Mouse (Mus musculus): ENCODE measurements at regions not wholly inside any gene's neighbourhood (a gene's known extent, or its start where the extent isn't known, plus 50 kb on each side); places are given as distances from the start of the nearest gene placed in this dataset.

DNA sequence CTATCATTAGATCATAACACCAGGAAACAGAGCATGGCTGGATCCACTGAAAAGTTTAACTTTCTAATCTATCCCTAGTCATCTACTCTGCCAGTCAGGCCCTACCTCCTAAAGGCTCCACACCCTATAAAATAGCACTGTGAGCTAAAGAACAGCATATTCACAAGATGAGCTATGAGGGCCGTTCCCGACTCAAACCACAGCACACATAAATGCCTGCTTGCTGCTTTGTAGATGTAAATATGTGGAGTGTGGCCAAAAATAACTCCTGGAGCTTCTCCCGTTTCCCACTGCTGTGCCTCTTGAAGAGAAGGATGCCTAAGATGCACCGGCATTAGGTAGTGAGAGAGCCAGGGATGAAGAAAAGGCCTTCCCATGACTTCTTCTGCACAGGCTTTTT is 1632.3 kb downstream of the 4930444P10Rik start:
- WGBS, result 55% methylated on average over 4 of the region's 4 CpGs
- Histone ChIP-seq H3K9me3 (ENCODE audit: control insufficient read depth, low read length) (no peaks in the 10 kb centered on the region), H3K4me2 (ENCODE audit: low read depth, low read length) (no peak overlapping the region)

GRCm38 (mm10) chr1:14429326-14429725 is 1663.8 kb downstream of the 4930444P10Rik start:
- Histone ChIP-seq H3K4me2 (ENCODE audit: low read depth, low read length) (no peak overlapping the region), H3K4me1 (ENCODE audit: control insufficient read depth, insufficient read depth, low read length) (no peaks in the 10 kb centered on the region), H3K9me3 (ENCODE audit: control insufficient read depth, low read length) (no peaks in the 10 kb centered on the region), H3K27ac (ENCODE audit: low read length) (no peak overlapping the region), H3K27me3 (replicated peaks; ENCODE audit: control insufficient read depth, insufficient read depth, low read length) (no peaks in the 10 kb centered on the region), H3K9ac (ENCODE audit: low read depth, low read length) (no peak overlapping the region), H3K36me3 (ENCODE audit: control insufficient read depth, insufficient read depth, low read length) (no peaks in the 10 kb centered on the region), H3K4me3 (ENCODE audit: low read length) (no peak overlapping the region)
- WGBS, result 63% methylated on average over 2 of the region's 2 CpGs
- no peak for ATAC-seq

More for the DNA sequence above, 1632.3 kb downstream of the 4930444P10Rik start:
- ATAC-seq, result no peak
- H3K9ac ChIP-seq (ENCODE audit: low read depth, low read length), result no peak overlapping the region
- no peak overlapping the region for H3K27ac ChIP-seq (ENCODE audit: low read length)
- H3K4me3 ChIP-seq (ENCODE audit: low read length), result no peak overlapping the region
- H3K36me3 ChIP-seq (ENCODE audit: control insufficient read depth, insufficient read depth, low read length), result no peaks in the 10 kb centered on the region
- no peaks in the 10 kb centered on the region for H3K27me3 ChIP-seq (replicated peaks; ENCODE audit: control insufficient read depth, insufficient read depth, low read length)
- H3K4me1 ChIP-seq (ENCODE audit: control insufficient read depth, insufficient read depth, low read length), result peaks cover 7% of the 10 kb centered on the region

DNA sequence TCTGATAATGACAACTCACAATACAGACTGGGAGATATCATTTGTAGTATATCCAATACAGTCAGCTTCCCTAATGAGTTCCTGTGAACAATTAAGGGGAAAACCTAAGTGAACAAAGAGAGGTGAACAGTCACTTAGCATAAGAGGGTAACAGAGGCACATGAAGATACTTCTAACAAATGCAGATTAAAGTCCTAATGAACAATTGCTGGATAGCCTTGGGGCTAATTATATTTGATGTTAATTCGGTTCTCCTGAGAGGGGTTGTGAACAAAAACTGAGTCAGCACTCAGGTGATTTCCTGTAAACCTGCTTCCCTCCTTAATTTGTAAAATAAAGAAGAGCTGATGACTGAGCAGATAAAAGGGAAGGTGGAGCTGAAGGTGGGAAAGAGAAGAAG is 1672.1 kb downstream of the 4930444P10Rik start:
- no peak overlapping the region for H3K9ac ChIP-seq (ENCODE audit: low read depth, low read length)
- H3K9me3 ChIP-seq (ENCODE audit: control insufficient read depth, low read length), result no peaks in the 10 kb centered on the region
- no peaks in the 10 kb centered on the region for H3K4me1 ChIP-seq (ENCODE audit: control insufficient read depth, insufficient read depth, low read length)
- H3K27ac ChIP-seq (ENCODE audit: low read length), result no peak overlapping the region
- H3K27me3 ChIP-seq (replicated peaks; ENCODE audit: control insufficient read depth, insufficient read depth, low read length), result no peaks in the 10 kb centered on the region
- ATAC-seq, result no peak
- H3K4me3 ChIP-seq (ENCODE audit: low read length), result no peak overlapping the region
- WGBS, result 89% methylated on average over 1 of the region's 1 CpGs
- no peaks in the 10 kb centered on the region for H3K36me3 ChIP-seq (ENCODE audit: control insufficient read depth, insufficient read depth, low read length)
- no peak overlapping the region for H3K4me2 ChIP-seq (ENCODE audit: low read depth, low read length)

DNA sequence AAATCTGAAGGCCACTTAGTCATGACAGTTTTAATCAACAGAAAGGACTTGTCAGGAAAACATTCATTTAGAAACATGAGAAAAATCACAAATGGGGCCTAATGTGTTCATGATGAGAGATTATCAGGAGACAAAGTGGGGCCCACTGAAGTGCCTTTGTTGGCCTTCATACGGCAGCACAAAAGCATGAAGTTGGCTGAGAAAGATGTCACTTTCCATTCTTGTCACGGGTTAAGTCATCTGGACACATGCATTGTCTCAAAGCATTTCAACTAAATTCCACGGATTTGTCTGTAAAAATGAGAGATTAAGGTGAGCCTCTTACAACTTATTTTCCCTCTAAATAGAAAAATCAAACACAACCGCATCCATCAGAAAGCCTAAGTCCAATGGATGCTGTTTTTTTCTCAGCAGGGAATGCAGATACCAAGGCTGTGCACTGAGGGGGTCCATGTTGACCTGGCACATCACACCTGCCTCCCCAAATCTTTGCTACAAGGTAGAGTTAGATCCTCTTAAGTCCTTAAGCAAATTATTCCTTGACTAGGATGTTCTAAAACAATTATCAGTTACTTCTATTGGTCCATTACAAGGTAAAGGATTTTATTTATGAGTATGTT is 1679.2 kb downstream of the 4930444P10Rik start:
- H3K4me2 ChIP-seq (ENCODE audit: low read depth, low read length), result no peak overlapping the region
- H3K9ac ChIP-seq (ENCODE audit: low read depth, low read length), result no peak overlapping the region
- H3K36me3 ChIP-seq (ENCODE audit: control insufficient read depth, insufficient read depth, low read length), result no peaks in the 10 kb centered on the region
- no peak for ATAC-seq
- no peaks in the 10 kb centered on the region for H3K9me3 ChIP-seq (ENCODE audit: control insufficient read depth, low read length)
- no peaks in the 10 kb centered on the region for H3K27me3 ChIP-seq (replicated peaks; ENCODE audit: control insufficient read depth, insufficient read depth, low read length)
- no peaks in the 10 kb centered on the region for H3K4me1 ChIP-seq (ENCODE audit: control insufficient read depth, insufficient read depth, low read length)
- H3K4me3 ChIP-seq (ENCODE audit: low read length), result no peak overlapping the region
- no peak overlapping the region for H3K27ac ChIP-seq (ENCODE audit: low read length)
- 73% methylated on average over 4 of the region's 4 CpGs for WGBS

- WGBS, result 82% methylated on average over 3 of the region's 3 CpGs
- Histone ChIP-seq H3K27me3 (replicated peaks; ENCODE audit: control insufficient read depth, insufficient read depth, low read length) (no peaks in the 10 kb centered on the region), H3K4me1 (ENCODE audit: control insufficient read depth, insufficient read depth, low read length) (no peaks in the 10 kb centered on the region), H3K4me3 (ENCODE audit: low read length) (no peak overlapping the region), H3K36me3 (ENCODE audit: control insufficient read depth, insufficient read depth, low read length) (no peaks in the 10 kb centered on the region), H3K4me2 (ENCODE audit: low read depth, low read length) (no peak overlapping the region), H3K9me3 (ENCODE audit: control insufficient read depth, low read length) (no peaks in the 10 kb centered on the region), H3K9ac (ENCODE audit: low read depth, low read length) (no peak overlapping the region), H3K27ac (ENCODE audit: low read length) (no peak overlapping the region)
- no peak for ATAC-seq
Observed at GRCm38 (mm10) chr1:14369957-14370833, 1722.9 kb downstream of the 4930444P10Rik start.

DNA sequence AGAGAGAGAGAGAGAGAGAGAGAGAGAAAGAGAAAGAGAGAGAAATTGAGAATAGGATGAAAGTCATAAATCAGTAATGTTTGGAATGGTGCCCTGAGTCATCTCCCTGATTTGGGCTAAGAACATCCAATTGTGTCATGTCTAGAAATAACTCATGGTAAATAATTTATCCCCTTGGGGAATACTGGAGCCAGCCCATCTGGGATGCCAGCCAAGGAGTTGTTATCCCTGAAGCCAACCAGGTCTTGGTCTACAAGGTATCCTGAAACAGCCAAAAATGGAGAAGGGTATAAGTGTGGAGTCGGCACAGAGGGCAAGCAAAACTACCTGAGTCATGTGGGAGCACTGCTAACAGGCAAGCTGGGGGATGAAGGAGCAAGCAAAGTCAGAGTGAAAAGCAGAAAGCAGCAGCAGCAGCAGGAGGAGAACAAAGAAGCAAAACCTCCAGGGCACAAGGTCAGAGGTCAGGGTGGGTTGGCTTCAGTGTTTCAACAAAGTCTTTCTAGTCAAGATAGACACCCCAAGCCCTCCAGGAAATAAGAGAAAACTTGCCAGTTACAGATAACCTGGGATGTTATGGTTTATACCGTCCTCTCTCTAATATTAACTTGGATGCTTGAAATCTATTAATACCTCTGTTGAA is 1733.0 kb downstream of the 4930444P10Rik start:
- no peak for ATAC-seq
- H3K36me3 ChIP-seq (ENCODE audit: control insufficient read depth, insufficient read depth, low read length), result no peaks in the 10 kb centered on the region
- H3K27ac ChIP-seq (ENCODE audit: low read length), result no peak overlapping the region
- no peak overlapping the region for H3K9ac ChIP-seq (ENCODE audit: low read depth, low read length)
- H3K27me3 ChIP-seq (replicated peaks; ENCODE audit: control insufficient read depth, insufficient read depth, low read length), result no peaks in the 10 kb centered on the region
- H3K4me1 ChIP-seq (ENCODE audit: control insufficient read depth, insufficient read depth, low read length), result no peaks in the 10 kb centered on the region
- no peaks in the 10 kb centered on the region for H3K9me3 ChIP-seq (ENCODE audit: control insufficient read depth, low read length)
- H3K4me2 ChIP-seq (ENCODE audit: low read depth, low read length), result no peak overlapping the region
- WGBS, result 58% methylated on average over 2 of the region's 2 CpGs
- no peak overlapping the region for H3K4me3 ChIP-seq (ENCODE audit: low read length)
